Mouse (Mus musculus): ENCODE measurements at regions not wholly inside any gene's neighbourhood (a gene's known extent, or its start where the extent isn't known, plus 50 kb on each side); places are given as distances from the start of the nearest gene placed in this dataset.
A peak's percentile ranks its signal among the peaks of the same experiment; 100 is the strongest.

DNA sequence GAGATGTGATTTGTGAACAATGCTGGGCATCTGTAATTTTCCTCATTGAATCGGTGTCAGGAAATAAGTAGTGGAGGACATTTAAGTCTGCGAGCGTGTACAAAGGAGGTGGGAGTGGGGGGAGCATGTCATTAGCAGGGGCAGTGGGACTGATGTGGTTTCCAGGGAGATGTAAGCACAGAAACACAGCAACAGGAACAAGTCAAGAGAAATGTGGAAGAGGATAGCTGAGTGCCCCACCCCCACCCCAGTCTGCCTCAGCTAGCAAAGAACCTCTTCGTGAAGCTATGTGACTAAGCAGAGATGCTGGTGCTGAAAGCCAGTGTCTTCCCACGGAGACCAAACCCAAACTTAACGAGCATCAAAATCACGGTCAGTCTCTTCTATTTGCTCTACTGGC is 151.9 kb downstream of the Drd1 start:
- intact Hi-C loops (cut with DNase I), result no loop called here
- DNase-seq, result no peak

GRCm38 (mm10) chr13:53902831-53903230 is 152.7 kb downstream of the Drd1 start:
- intact Hi-C loops (cut with DNase I), result no loop called here
- no peak for DNase-seq

DNA sequence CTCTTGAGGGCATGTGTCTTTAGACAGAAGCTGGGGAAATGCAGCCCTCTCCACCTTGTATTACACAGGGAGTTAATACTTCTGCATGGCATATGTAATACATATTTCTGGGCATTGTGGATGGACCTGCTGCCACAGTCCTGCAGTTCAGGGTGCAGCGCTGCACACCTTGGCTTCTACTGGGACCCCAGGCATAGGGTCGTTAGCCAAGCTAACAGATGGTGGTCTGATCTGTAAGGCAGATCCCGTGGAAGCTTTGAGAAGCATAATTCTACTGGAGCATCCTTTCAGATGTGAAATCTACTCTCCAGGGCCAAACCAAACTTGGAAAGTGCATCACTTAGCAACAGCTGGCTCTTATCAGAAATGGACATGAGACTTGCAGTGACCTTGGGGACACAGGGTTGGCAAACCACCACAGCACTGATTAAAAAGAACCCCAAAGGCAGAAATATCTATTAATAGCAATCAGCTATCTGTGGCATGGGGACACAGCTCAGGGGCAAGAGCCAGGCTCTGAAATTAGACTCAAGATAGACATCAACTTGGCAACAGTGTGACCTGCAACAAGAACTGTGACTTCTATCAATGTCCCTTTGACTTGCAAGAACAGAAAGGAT is 155.0 kb downstream of the Drd1 start:
- DNase-seq, result no peak
- intact Hi-C loops (cut with DNase I), result no loop called here

GRCm38 (mm10) chr13:53898351-53898750 is 157.2 kb downstream of the Drd1 start:
- DNase-seq, result no peak
- intact Hi-C loops (cut with DNase I), result no loop called here

DNA sequence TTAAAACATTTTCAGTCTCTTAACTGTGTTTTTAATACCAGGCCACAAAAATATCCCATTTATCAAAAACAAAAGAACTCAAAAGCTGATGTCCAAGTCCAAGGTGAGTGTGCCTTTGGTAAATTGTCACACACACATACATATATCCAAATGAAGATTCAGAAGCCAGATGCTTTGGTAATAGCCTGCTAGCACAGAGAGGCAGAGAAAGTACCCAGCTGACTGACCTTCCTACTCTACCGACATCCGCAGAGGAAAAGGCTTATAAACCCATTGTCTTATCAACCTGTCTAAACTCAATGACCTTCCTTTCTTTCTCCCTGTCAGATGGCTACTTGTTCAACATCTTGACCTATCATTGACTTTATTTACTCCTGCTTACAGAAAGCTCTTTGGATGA is 158.3 kb downstream of the Drd1 start:
- intact Hi-C loops (cut with DNase I), result no loop called here
- no peak for DNase-seq

- intact Hi-C loops (cut with DNase I), result no loop called here
- no peak for DNase-seq
Measured at GRCm38 (mm10) chr13:53888411-53888810, 167.1 kb downstream of the Drd1 start.

GRCm38 (mm10) chr13:53885756-53886155 is 169.7 kb downstream of the Drd1 start:
- DNase-seq, result no peak
- intact Hi-C loops (cut with DNase I), result no loop called here

DNA sequence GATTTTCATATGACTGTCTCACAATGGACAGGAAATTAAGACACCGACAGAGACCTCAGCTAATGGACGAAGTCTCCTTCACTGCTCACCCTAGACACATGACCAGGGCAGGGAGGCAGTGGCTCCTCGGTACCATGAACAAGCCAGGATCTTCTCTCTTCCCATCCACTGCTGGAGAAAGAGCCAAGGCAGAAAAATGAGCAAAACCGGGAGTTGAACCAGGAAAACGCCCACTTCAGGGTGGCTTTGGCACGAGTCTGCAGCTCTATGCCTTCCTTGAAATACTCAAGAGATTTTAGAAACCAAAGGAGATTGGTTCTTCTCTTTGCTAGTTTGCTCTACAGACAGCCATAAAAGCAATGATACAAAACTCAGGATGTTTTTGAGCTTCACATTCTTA is 172.3 kb downstream of the Drd1 start:
- DNase-seq, result no peak
- intact Hi-C loops (cut with DNase I), result no loop called here

GRCm38 (mm10) chr13:53880466-53881250 is 174.8 kb downstream of the Drd1 start:
- peak; percentile 13 for DNase-seq
- intact Hi-C loops (cut with DNase I), result no loop called here

- intact Hi-C loops (cut with DNase I), result no loop called here
- no peak for DNase-seq
Measured at GRCm38 (mm10) chr13:53875546-53875945, 180.0 kb downstream of the Drd1 start.

GRCm38 (mm10) chr13:53865323-53865722 is 190.2 kb downstream of the Drd1 start:
- no peak for DNase-seq
- intact Hi-C loops (cut with DNase I), result no loop called here

DNA sequence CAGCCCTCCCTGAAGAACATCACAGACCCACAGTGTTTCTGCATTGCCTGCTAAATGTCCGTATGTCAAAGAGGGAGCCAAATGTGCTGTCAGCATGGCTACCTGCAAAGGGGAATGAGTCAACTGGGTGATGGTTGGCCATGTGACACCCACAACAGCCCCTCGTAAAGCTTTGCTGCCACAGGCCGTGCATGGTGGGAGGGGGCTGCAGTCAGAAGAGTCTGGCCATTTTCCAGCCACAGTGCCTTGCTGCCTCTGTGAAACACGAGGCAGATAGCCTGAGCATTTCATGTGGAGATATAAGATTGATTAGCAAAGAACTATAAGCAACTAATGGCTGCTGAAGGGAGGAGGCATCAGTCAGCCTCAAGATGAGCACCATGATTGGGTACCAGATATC is 193.2 kb downstream of the Drd1 start:
- intact Hi-C loops (cut with DNase I), result no loop called here
- DNase-seq, result peak; percentile 56

- intact Hi-C loops (cut with DNase I), result no loop called here
- no peak for DNase-seq
Measured at GRCm38 (mm10) chr13:53854196-53854595, 201.3 kb downstream of the Drd1 start.

- DNase-seq, result no peak
- intact Hi-C loops (cut with DNase I), result no loop called here
Measured at GRCm38 (mm10) chr13:53850146-53850545, 205.4 kb downstream of the Drd1 start.

DNA sequence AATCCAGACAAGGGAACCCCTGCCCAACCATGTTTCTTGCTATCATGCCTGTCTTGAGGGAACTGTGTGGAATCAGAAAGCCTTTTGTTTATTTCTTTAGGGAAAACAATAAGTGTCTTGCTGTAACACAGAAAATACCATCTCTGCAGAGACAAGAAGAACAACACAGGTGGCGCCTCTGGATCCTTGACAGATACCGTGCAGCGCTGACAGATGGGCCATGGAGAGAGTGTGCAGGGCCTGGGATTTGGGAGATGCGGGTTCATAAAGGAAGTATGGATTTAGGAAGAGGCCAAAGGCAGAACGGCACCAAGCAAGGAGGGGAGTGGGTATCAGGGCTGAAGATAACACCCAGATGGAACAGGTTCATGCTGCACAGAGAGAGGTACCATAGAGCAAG is 209.3 kb downstream of the Drd1 start:
- intact Hi-C loops (cut with DNase I), result no loop called here
- DNase-seq, result peak; percentile 17

GRCm38 (mm10) chr13:53845786-53846185 is 209.7 kb downstream of the Drd1 start:
- DNase-seq, result no peak
- intact Hi-C loops (cut with DNase I), result no loop called here

GRCm38 (mm10) chr13:53825957-53826580 is 229.4 kb downstream of the Drd1 start:
- DNase-seq, result no peak

DNA sequence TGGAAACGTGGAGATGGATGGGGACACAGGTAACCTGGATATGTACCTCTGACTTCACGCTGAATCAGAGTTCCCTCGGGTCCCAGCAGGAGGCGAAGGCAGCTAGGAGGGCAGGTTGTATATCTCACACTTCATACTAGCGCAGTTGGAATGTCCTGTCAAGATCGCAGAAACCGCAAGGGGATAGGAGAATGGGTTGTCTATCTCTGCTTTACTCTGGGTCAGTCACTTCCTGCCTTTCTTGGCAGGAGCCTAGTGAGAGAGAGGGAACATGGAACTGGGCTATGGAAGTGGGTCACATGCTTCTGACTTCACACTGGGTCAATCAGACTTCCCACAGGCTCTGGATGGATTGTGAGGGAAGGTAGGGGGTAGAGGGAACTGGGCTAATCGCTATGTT is 233.4 kb downstream of the Drd1 start:
- no peak for DNase-seq
- intact Hi-C loops (cut with DNase I), result no loop called here

More at GRCm38 (mm10) chr13:53825957-53826580, 229.4 kb downstream of the Drd1 start:
- intact Hi-C loops (cut with DNase I), result no loop called here

DNA sequence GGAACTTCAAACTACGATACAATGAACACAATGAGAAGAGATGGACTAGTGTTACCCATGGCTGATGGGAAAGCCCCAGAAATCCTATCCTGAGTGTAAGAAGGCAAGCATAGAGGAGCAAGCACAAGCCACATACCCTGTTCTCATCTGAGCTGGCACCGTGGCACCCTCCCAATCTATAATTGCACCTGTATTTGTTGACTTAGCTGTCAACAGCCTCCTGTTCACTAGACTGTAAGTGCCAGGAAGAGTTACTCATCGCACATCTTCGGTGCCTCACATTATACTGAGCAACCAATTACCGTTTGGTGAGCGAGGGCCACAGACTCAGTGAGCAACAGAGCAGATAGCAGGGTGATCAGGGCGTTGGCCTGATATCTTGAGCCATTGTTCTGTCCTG is 239.9 kb downstream of the Drd1 start:
- intact Hi-C loops (cut with DNase I), result no loop called here
- DNase-seq, result no peak

DNA sequence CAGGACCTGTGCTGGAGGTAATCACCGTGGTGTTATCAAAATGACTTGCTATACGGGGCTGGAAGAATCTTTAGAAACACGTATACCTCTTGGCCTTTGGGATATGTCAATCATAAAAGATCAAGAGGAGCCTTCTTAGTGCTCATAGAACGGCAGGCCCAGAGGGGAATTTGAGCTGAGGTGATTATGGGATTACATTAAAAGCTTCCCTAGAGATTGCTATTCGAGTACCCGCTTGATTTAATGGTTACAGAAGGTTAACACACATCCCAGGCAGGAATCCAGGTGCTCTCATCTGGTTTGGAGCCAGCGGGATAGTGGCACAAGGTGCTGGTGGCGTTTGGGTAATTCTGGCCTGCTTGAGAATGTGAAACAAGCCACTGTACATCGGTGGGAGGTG is 241.4 kb downstream of the Drd1 start:
- intact Hi-C loops (cut with DNase I), result no loop called here

DNA sequence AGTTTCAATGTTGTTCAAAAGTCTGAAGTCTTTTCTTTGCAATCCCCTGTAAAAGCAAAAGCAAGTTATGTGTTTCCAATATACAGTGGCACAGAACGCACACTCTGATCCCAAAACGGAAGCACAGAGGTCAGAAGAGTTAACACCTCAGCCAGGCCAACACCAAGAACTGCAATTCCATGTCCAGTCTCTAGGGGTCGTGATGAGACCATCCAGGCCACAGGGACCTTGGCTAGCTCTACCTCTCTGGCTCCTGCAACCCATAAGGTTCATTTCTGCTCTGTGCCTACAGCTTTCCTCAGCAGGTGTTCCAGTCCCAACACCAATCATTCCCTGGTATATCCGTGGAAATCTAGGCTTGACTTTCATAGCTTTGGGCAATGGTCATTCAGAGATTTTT is 243.6 kb downstream of the Drd1 start:
- intact Hi-C loops (cut with DNase I), result no loop called here

More for the DNA sequence above, 241.4 kb downstream of the Drd1 start:
- DNase-seq, result no peak

GRCm38 (mm10) chr13:53811151-53811550 is 244.4 kb downstream of the Drd1 start:
- intact Hi-C loops (cut with DNase I), result no loop called here
- no peak for DNase-seq

More for the DNA sequence above, 243.6 kb downstream of the Drd1 start:
- peak; percentile 57 for DNase-seq

All from left cerebral cortex, postnatal 4 days (tissue).